Mouse (Mus musculus): Measurements from ENCODE around the gene Cops7b.

DNA sequence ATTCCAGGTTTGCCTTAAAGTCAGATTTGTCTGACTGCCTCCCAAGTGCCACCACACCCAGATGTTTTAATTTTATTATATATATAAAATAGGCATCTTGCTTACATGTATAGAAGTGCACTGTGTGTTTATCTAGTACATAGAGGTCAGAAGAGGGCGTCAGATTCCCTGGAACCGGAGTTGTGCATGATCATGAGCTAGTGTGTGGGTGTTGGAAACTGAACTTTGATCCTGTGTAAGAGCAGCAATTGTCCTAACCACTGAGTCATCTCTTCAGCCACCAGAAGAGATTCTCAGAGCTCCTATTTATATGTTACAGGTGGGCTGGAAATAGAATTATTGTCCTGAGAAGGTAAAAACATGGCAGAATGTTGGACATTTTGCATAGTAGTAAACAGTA is 17.4 kb downstream of the Cops7b start:
- no peak for TF ChIP-seq CTCF (IDR thresholded peaks at IDR 0.05; ENCODE audit: low read depth, low read length)
- TF ChIP-seq POLR2AphosphoS5 (IDR thresholded peaks at IDR 0.05; ENCODE audit: insufficient replicate concordance, low read depth, low read length): no peak
